Mouse (Mus musculus): ENCODE results near the gene Igdcc4. TPM values are rescaled to one million over a fixed set of nuclear protein-coding genes. Genes with fewer than 3 reads are reported as not detected.
"Not testable (repeated sequence)": the region's sequence is repeated elsewhere in the genome, so short reads cannot be mapped to it uniquely, and the experiment has no call there.

The Igdcc4 gene
- 21.1 and 22.7 TPM in 2 replicates for polyA plus RNA-seq (2015; fragmentation: Nextera tagmentation; extraction: Ambion mirVana)

DNA sequence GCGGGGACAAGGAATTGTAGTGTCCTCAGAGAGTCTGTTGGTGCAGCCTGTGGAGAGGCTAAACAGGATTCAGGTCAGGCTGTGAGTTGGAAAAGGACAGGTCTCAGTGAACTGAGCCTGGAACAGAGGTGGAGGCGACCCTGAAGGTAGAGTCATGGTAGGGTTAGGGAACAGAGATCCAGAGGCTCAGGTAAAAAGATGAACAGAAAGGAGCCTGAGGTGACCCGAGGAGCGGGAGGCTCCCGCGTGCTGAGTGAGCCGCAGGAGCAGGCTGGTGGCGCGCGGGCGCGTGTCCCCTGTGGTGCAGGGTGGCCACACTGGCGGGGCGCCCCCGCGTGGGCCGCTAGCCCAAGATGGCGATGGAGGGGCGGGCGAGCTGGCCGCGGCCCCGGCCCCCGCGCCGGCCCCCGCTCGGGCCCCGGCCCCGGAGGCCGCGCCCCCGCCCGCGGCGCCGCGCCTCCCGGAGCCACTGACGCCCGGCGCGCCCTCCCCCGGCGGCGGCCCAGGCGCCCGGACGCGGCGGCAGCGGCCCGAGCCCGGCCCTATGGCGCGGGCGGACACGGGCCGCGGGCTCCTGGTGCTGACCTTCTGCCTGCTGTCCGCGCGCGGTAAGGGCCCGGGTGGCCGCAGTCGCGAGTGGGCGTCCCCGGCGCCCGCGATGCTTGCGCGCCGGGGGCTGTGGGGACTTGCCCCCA lies at the start of gene Igdcc4:
TSS of gene Igdcc4 (plus strand) at position 496 of the 695 bp plus-strand sequence.
- Histone ChIP-seq H3K9me3 (no peaks in the 10 kb centered on the region; the same call in 1 of the 2 replicates), H3K4me3 (replicated peaks) (peak within 1 kb of the TSS; percentile 93), H3K27me3 (replicated peaks) (no peaks in the 10 kb centered on the region), H3K36me3 (no peaks in the 10 kb centered on the region), H3K4me1 (replicated peaks) (peaks cover 26% of the 10 kb centered on the region), H3K4me2 (replicated peaks) (peak within 1 kb of the TSS; percentile 96), H3K9ac (peak within 1 kb of the TSS; percentile 82), H3K27ac (peak within 1 kb of the TSS; percentile 96)
- peak; percentile 62 for ATAC-seq
- WGBS = 2% methylated on average over 41 of the region's 76 CpGs

DNA sequence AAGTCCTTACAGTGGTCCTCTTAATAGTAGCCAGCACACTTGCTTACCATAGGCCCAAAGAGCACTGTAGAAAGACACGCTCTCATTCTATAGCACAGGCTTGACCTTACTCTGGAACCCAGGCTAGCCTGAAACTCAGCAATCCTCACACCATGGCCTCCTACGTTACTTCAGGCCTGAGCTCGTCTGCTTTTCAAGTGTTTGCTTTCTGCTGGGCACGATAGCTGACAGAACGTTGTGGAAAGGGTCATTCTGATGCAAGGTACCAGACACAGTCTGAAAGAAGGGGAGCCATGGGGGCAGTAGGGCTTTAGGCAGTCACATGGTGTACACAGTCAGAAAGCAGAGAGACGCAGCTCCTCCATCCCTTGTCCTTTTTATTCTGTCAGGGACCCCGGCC lies 37.0 kb upstream of the Igdcc4 start:
- no peak overlapping the region for H3K4me3 ChIP-seq (replicated peaks)
- peaks cover 21% of the 10 kb centered on the region for H3K36me3 ChIP-seq
- no peak for ATAC-seq
- H3K4me1 ChIP-seq (replicated peaks) = no peaks in the 10 kb centered on the region
- H3K9me3 ChIP-seq = no peaks in the 10 kb centered on the region
- H3K9ac ChIP-seq = no peak overlapping the region
- WGBS = 92% methylated on average over 7 of the region's 7 CpGs
- no peaks in the 10 kb centered on the region for H3K27me3 ChIP-seq (replicated peaks)
- no peak overlapping the region for H3K27ac ChIP-seq
- no peak overlapping the region for H3K4me2 ChIP-seq (replicated peaks)

DNA sequence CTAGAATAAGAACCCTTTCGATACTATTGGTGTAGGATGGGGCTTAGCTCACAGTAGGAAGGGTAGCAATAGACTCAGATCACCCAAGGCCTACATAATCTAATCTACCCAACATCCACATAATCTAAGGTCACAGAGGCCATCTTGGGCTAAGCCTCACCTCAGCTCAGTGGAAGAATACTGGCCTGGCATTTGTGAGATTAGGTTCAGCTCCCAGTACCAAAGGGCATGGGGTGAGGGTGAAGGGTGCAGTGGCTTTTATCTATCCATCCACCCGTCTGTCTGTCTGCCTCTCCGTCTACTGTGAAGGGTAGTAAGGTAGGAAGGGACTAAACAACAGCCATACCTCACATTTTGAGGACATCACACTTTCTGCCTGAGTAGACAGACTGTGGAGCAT lies 30.7 kb upstream of the Igdcc4 start:
- peak; percentile 39; the same call in 1 of the 2 replicates for ATAC-seq
- 89% methylated on average over 3 of the region's 3 CpGs for WGBS

DNA sequence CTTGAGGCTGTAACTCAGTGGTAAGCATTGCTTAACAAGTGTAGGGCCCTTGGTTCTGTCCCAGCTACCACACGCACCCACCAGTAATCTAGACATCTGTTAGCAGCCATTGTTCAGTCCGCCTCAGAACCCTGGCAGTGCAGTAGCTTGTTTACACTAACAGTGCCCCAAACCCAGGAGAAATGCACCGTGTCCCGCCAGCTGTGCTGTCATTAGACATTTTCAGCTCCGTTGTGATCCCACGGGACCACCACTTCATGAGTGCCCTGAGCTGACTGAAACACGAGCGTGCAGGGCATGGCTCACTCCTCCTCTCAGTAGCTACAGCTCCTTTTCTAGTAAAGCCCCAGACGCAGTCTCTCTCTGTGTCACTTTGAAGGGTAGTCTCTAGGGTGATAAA lies 27.7 kb upstream of the Igdcc4 start:
- no peaks in the 10 kb centered on the region for H3K4me1 ChIP-seq (replicated peaks)
- H3K27ac ChIP-seq = no peak overlapping the region
- no peak overlapping the region for H3K4me2 ChIP-seq (replicated peaks)
- H3K27me3 ChIP-seq (replicated peaks) = no peaks in the 10 kb centered on the region
- H3K4me3 ChIP-seq (replicated peaks) = no peak overlapping the region
- ATAC-seq = no peak
- WGBS = 66% methylated on average over 9 of the region's 9 CpGs
- no peaks in the 10 kb centered on the region for H3K9me3 ChIP-seq
- no peak overlapping the region for H3K9ac ChIP-seq
- H3K36me3 ChIP-seq = 0 out of 2 replicates have a peak, but pooled peaks cover 6% of the 10 kb centered on the region

More for the DNA sequence above, 30.7 kb upstream of the Igdcc4 start:
- no peak overlapping the region for H3K4me3 ChIP-seq (replicated peaks)
- no peak overlapping the region for H3K4me2 ChIP-seq (replicated peaks)
- no peaks in the 10 kb centered on the region for H3K9me3 ChIP-seq
- no peak overlapping the region for H3K9ac ChIP-seq
- H3K27me3 ChIP-seq (replicated peaks) = no peaks in the 10 kb centered on the region
- no peak overlapping the region for H3K27ac ChIP-seq
- H3K36me3 ChIP-seq = 0 out of 2 replicates have a peak, but pooled peaks cover 4% of the 10 kb centered on the region
- no peaks in the 10 kb centered on the region for H3K4me1 ChIP-seq (replicated peaks)

DNA sequence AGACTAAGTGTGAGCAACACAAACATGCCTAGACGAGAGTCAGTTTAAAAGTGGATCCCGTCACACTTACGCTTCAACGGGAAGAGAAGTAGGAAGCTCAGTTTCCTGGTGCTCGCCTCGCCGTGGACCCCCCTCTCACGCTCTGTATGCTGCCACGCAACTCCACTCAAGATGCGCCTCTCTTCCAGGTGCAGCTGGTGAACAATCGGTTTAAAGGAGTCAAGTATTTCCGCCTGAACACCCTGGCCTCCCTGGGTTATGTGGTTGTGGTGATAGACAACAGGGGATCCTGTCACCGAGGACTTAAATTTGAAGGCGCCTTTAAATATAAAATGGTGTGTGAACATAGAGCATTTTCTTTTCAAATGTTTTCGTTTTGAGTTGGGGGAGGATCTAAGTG lies 27.0 kb upstream of the Igdcc4 start:
- no peaks in the 10 kb centered on the region for H3K27me3 ChIP-seq (replicated peaks)
- WGBS = 88% methylated on average over 15 of the region's 15 CpGs
- ATAC-seq = no peak
- no peak overlapping the region for H3K27ac ChIP-seq
- peaks cover 9% of the 10 kb centered on the region for H3K36me3 ChIP-seq
- H3K4me2 ChIP-seq (replicated peaks) = no peak overlapping the region
- no peak overlapping the region for H3K9ac ChIP-seq
- no peaks in the 10 kb centered on the region for H3K9me3 ChIP-seq
- no peaks in the 10 kb centered on the region for H3K4me1 ChIP-seq (replicated peaks)
- H3K4me3 ChIP-seq (replicated peaks) = no peak overlapping the region

DNA sequence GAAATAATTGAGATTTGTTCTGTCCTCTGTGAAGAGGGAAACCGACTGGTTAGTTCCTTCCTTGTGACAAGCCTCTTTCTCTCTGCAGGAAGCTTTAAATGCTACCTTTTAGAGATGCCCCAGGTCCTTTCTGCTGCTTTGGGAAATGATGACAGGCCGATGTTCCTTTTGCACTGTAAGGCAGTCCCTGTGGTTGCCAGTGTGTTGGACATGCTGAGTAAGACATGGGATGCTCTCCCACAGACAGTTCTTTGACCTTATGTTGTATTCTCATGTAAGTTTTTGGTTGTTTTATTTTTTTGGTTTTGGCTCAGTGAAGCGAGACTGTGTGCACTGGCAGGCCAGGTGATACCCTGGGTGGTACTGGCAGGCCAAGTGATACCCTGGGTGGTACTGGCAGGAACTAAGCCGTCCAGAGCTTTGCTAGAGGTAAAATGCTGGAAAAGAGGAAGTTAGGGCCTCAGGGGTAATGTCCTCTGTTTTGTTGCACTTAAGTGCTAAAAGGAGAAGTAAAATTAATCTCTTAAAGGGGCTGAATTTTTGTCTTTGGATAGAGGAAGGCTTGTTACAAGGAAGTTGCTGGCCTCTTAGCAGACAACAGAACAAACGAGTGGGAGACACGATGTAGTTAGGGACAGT lies 26.3 kb upstream of the Igdcc4 start:
- Histone ChIP-seq H3K27me3 (replicated peaks) (no peaks in the 10 kb centered on the region), H3K9ac (no peak overlapping the region), H3K4me3 (replicated peaks) (no peak overlapping the region), H3K9me3 (no peaks in the 10 kb centered on the region), H3K36me3 (peaks cover 9% of the 10 kb centered on the region), H3K4me1 (replicated peaks) (no peaks in the 10 kb centered on the region), H3K4me2 (replicated peaks) (no peak overlapping the region), H3K27ac (no peak overlapping the region)
- 83% methylated on average over 6 of the region's 6 CpGs for WGBS
- ATAC-seq = no peak

DNA sequence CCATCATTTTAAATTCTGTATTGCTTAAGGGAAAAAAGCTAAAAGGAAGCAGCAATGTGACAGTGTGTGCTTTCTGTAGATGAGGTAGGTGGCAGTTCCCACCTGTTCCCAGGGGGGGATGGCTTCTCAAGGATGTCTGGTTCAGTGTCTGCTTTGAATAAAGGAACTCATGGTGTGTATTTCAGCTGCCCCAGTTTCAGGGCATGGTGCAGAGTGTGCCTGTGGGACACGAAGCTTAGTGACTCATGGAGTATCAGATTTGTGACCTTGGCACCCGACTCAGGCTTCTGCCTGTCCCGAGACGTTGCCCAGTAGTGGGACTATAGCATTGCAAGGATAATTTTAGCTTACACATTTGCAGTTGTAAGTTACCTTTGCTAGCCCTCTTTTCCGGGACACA lies 23.8 kb upstream of the Igdcc4 start:
- peaks cover 10% of the 10 kb centered on the region for H3K36me3 ChIP-seq
- ATAC-seq = no peak
- no peaks in the 10 kb centered on the region for H3K27me3 ChIP-seq (replicated peaks)
- no peak overlapping the region for H3K4me2 ChIP-seq (replicated peaks)
- H3K27ac ChIP-seq = no peak overlapping the region
- H3K4me1 ChIP-seq (replicated peaks) = no peaks in the 10 kb centered on the region
- no peak overlapping the region for H3K9ac ChIP-seq
- H3K4me3 ChIP-seq (replicated peaks) = no peak overlapping the region
- H3K9me3 ChIP-seq = no peaks in the 10 kb centered on the region
- 89% methylated on average over 5 of the region's 5 CpGs for WGBS

DNA sequence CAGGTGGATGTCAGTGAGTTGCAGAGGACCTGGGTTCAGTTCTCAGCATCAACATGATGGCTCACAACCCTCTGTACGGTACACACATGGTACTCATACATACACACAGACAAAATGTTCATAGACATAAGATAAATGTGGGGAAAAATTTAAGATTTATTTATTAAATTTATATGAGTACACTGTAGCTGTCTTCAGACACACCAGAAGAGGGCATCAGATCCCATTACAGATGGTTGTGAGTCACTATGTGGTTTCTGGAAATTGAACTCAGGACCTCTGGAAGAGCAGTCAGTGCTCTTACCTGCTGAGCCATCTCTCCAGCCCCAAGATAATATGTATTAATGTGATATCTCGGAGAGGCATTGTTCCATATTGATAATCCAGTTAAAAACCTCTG lies 21.1 kb upstream of the Igdcc4 start:
- not testable (repeated sequence) for H3K4me2 ChIP-seq (replicated peaks); H3K27ac ChIP-seq; H3K27me3 ChIP-seq (replicated peaks); ATAC-seq; H3K9me3 ChIP-seq; H3K4me1 ChIP-seq (replicated peaks); H3K4me3 ChIP-seq (replicated peaks); H3K9ac ChIP-seq
- 94% methylated on average over 2 of the region's 2 CpGs for WGBS
- H3K36me3 ChIP-seq = peaks cover 18% of the 10 kb centered on the region

DNA sequence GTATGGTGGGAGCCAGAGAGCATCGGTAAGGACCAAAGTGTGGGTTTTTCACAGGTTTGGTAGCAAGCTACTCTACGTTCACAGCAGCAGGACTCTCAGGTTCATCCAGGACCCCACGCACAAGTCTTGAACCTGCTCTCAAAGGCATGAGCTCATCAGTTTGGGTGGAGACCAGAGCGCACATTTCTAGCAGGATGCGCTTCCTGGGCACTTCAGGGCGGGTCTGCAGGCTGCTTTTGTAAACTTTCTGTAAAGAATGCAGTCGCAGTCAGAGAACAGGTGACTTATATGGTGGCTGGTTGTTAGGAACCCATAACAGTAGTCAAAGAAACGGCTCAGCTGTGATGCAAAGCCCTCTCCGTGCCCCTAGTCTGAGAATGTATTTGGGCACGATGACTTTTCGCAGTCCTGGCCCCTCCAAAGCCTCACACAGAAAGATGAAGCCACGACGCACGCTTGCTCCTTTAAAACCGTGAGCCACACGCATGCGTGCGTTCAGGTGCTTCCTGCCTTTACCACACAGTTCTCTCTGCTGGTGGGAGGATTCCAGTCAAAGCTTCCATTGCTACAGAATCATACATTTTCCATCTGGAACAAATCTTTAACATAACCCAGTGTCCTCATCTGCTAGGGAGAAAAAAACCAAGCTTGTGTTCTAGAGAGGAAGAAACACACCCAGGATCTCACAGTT lies 18.1 kb upstream of the Igdcc4 start:
- H3K4me2 ChIP-seq (replicated peaks) = no peak overlapping the region
- H3K27me3 ChIP-seq (replicated peaks) = no peaks in the 10 kb centered on the region
- peaks cover 18% of the 10 kb centered on the region for H3K36me3 ChIP-seq
- H3K9me3 ChIP-seq = no peaks in the 10 kb centered on the region
- no peaks in the 10 kb centered on the region; the same call in 1 of the 2 replicates for H3K4me1 ChIP-seq (replicated peaks)
- no peak overlapping the region for H3K4me3 ChIP-seq (replicated peaks)
- ATAC-seq = no peak
- WGBS = 81% methylated on average over 18 of the region's 18 CpGs
- H3K9ac ChIP-seq = no peak overlapping the region
- no peak overlapping the region for H3K27ac ChIP-seq

DNA sequence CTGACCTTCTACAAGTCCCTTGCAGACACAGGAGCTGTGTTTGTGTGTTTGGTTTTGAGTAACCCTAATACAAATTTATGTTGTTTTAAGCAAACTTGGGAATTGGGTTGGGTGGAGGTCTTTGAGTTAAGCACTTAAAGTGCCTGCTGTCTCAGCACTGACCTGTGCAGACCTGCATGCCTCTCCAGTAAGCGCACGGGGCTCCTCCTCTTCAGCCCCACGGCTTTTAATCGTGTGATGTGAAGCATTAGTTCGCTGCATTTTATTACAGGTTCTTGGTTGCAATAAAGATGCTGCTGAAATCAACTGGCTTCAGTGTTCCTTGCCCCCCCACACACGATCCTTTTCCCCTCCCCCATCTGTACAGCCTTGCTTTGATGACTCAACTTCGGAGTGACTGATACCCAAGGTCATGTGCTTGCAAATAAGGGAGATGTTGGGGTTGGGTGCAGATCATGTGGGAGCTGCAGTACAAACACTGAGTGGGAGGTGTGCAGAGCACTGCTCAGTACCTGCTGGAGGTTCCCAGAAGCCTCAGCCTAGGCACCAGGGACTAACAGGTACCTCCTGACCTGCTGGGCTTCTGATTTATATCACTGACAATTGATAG lies 17.0 kb upstream of the Igdcc4 start:
- no peaks in the 10 kb centered on the region for H3K9me3 ChIP-seq
- no peak overlapping the region for H3K9ac ChIP-seq
- peaks cover 13% of the 10 kb centered on the region for H3K36me3 ChIP-seq
- no peaks in the 10 kb centered on the region; the same call in 1 of the 2 replicates for H3K4me1 ChIP-seq (replicated peaks)
- no peaks in the 10 kb centered on the region for H3K27me3 ChIP-seq (replicated peaks)
- H3K4me2 ChIP-seq (replicated peaks) = no peak overlapping the region
- peak; percentile 91 for ATAC-seq
- 0 out of 2 replicates have a peak overlapping the region, but pooled peaks have one; percentile 11 for H3K27ac ChIP-seq
- 55% methylated on average over 7 of the region's 7 CpGs for WGBS
- H3K4me3 ChIP-seq (replicated peaks) = no peak overlapping the region

DNA sequence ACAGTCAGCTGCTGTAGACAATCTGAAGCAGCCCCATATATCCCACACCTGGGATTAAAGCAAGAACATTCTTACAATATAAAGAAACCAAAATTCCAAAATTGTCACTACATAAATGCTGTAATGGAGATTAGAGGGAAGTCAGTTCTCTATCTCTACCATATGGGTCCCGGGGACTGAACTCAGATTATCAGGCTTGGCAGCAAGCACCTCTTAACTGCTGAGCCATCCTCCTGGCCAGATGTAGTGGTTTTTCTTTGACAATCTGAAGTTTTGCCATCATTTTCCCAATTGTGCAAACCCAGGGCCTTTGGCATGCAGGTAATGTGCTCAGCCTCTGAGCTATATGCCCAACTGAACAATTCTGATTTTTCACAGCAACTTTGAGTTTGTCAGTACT lies 16.0 kb upstream of the Igdcc4 start:
- Histone ChIP-seq H3K27ac (no peak overlapping the region), H3K36me3 (peaks cover 10% of the 10 kb centered on the region), H3K4me3 (replicated peaks) (no peak overlapping the region), H3K4me1 (replicated peaks) (no peaks in the 10 kb centered on the region; the same call in 1 of the 2 replicates), H3K9me3 (no peaks in the 10 kb centered on the region), H3K27me3 (replicated peaks) (no peaks in the 10 kb centered on the region), H3K4me2 (replicated peaks) (no peak overlapping the region), H3K9ac (no peak overlapping the region)
- no peak for ATAC-seq
- 88% methylated on average over 1 of the region's 1 CpGs for WGBS

DNA sequence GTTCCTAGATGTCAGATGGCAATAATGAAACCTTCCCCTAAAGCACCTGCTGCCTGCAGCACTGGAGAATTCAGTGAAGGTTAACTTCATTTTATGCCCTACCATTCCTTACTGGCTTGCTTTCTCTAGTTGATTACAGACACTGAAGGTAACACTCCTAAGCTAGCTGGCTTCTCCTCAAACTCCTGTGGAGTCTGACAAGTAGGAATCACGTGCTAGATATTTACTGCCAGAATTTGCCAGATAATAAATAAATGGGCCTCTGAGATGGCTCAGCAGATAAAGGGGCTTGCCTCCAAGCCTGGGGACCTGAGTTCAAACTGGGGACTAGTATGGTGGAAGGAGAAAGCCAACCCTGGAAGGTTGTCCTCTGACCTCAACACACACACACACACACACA lies 14.5 kb upstream of the Igdcc4 start:
- Histone ChIP-seq H3K27me3 (replicated peaks) (no peaks in the 10 kb centered on the region), H3K9ac (no peak overlapping the region), H3K9me3 (no peaks in the 10 kb centered on the region), H3K36me3 (peaks cover 8% of the 10 kb centered on the region), H3K27ac (no peak overlapping the region), H3K4me3 (replicated peaks) (no peak overlapping the region), H3K4me1 (replicated peaks) (no peaks in the 10 kb centered on the region; the same call in 1 of the 2 replicates), H3K4me2 (replicated peaks) (no peak overlapping the region)
- WGBS = 32% methylated on average over 1 of the region's 1 CpGs
- no peak for ATAC-seq

Measured in intestine, embryonic 15.5 days (tissue).